Mouse (Mus musculus): Measurements from ENCODE around the gene Smarce1. TPM values are rescaled to one million over a fixed set of nuclear protein-coding genes. Genes with fewer than 3 reads are reported as not detected.

The Smarce1 gene
- total RNA-seq, 4 experiments from 2014 or later = 46.9 to 61.5 (median 53.0) TPM

GRCm38 (mm10) chr11:99229641-99230260 is 1.1 kb downstream of the Smarce1 start:
- no peak for DNase-seq (ENCODE audit: low spot score in 2 of 2)

GRCm38 (mm10) chr11:99226298-99226697 is 4.5 kb downstream of the Smarce1 start:
- DNase-seq (ENCODE audit: low spot score in 2 of 2) = no peak

- DNase-seq (ENCODE audit: low spot score in 2 of 2) = no peak
These were observed 7.5 kb downstream of the Smarce1 start for GRCm38 (mm10) chr11:99223310-99223709.

GRCm38 (mm10) chr11:99221811-99222210 is 9.0 kb downstream of the Smarce1 start:
- no peak for DNase-seq (ENCODE audit: low spot score in 2 of 2)

- no peak for DNase-seq (ENCODE audit: low spot score in 2 of 2)
These were observed 13.4 kb downstream of the Smarce1 start for GRCm38 (mm10) chr11:99217248-99217986.

GRCm38 (mm10) chr11:99216181-99216580 is 14.6 kb downstream of the Smarce1 start:
- no peak for DNase-seq (ENCODE audit: low spot score in 2 of 2)

GRCm38 (mm10) chr11:99212693-99213092 is 18.1 kb downstream of the Smarce1 start:
- no peak for DNase-seq (ENCODE audit: low spot score in 2 of 2)

GRCm38 (mm10) chr11:99211964-99212363 is 18.9 kb downstream of the Smarce1 start:
- no peak for DNase-seq (ENCODE audit: low spot score in 2 of 2)

GRCm38 (mm10) chr11:99208105-99208669 is 22.6 kb downstream of the Smarce1 start:
- DNase-seq (ENCODE audit: low spot score in 2 of 2) = no peak

GRCm38 (mm10) chr11:99207449-99207848 is 23.4 kb downstream of the Smarce1 start:
- DNase-seq (ENCODE audit: low spot score in 2 of 2) = no peak

- DNase-seq (ENCODE audit: low spot score in 2 of 2) = no peak
These were observed 23.9 kb downstream of the Smarce1 start for GRCm38 (mm10) chr11:99206954-99207353.

- no peak for DNase-seq (ENCODE audit: low spot score in 2 of 2)
These were observed 41.6 kb downstream of the Smarce1 start for GRCm38 (mm10) chr11:99189154-99189582.

- DNase-seq (ENCODE audit: low spot score in 2 of 2) = no peak
These were observed 43.5 kb downstream of the Smarce1 start for GRCm38 (mm10) chr11:99187348-99187747.

GRCm38 (mm10) chr11:99186836-99187235 is 44.0 kb downstream of the Smarce1 start:
- no peak for DNase-seq (ENCODE audit: low spot score in 2 of 2)

GRCm38 (mm10) chr11:99182575-99182974 is 48.2 kb downstream of the Smarce1 start:
- DNase-seq (ENCODE audit: low spot score in 2 of 2) = no peak

- DNase-seq (ENCODE audit: low spot score in 2 of 2) = no peak
These were observed 50.7 kb downstream of the Smarce1 start for GRCm38 (mm10) chr11:99180071-99180470.

- DNase-seq (ENCODE audit: low spot score in 2 of 2) = no peak
These were observed 53.0 kb downstream of the Smarce1 start for GRCm38 (mm10) chr11:99177925-99178198.

- no peak for DNase-seq (ENCODE audit: low spot score in 2 of 2)
These were observed 53.5 kb downstream of the Smarce1 start for GRCm38 (mm10) chr11:99177054-99177924.

- no peak for DNase-seq (ENCODE audit: low spot score in 2 of 2)
These were observed 58.8 kb downstream of the Smarce1 start for GRCm38 (mm10) chr11:99172002-99172401.

GRCm38 (mm10) chr11:99171442-99171841 is 59.4 kb downstream of the Smarce1 start:
- no peak for DNase-seq (ENCODE audit: low spot score in 2 of 2)

GRCm38 (mm10) chr11:99170547-99171267 is 60.1 kb downstream of the Smarce1 start:
- DNase-seq (ENCODE audit: low spot score in 2 of 2) = no peak

All from left cerebral cortex, adult 8-10 months (tissue).